Mouse (Mus musculus) ES-Bruce4 (cell line): ENCODE results near the gene Syne3. TPM values are rescaled to one million over a fixed set of nuclear protein-coding genes. Genes with fewer than 3 reads are reported as not detected.

Source experiments
- H3K27ac ChIP-seq: 2 replicates; pipeline ENCODE4 v1.5.1; 2012; ENCODE audit warnings: low read length, inconsistent platforms; ENCODE audit not compliant: insufficient read depth
- H3K27me3 ChIP-seq: 2 replicates; pipeline ENCODE4 v1.6.1; 2012; ENCODE audit warnings: mild to moderate bottlenecking, low read length, inconsistent platforms; ENCODE audit not compliant: control insufficient read depth, poor library complexity, insufficient read depth, severe bottlenecking
- H3K36me3 ChIP-seq: 2 replicates; pipeline ENCODE4 v1.6.1; 2012; ENCODE audit warnings: inconsistent platforms, mild to moderate bottlenecking, low read length, moderate library complexity; ENCODE audit not compliant: control insufficient read depth, poor library complexity, insufficient read depth, severe bottlenecking
- H3K4me1 ChIP-seq: one replicate; pipeline ENCODE4 v1.8.1; 2011; ENCODE audit warnings: low read length; ENCODE audit not compliant: control insufficient read depth, insufficient read depth
- H3K4me3 ChIP-seq: 2 replicates; pipeline ENCODE4 v1.5.1; 2011; ENCODE audit warnings: low read depth, mild to moderate bottlenecking, low read length
- H3K9ac ChIP-seq: 2 replicates; pipeline ENCODE4 v1.6.1; 2012; ENCODE audit warnings: low read depth, mild to moderate bottlenecking, inconsistent platforms; ENCODE audit not compliant: poor library complexity, severe bottlenecking
- H3K9me3 ChIP-seq: replicated peaks from 2 replicates; pipeline ENCODE4 v1.6.1; 2012; ENCODE audit warnings: mild to moderate bottlenecking, low read length, inconsistent platforms; ENCODE audit not compliant: control insufficient read depth, poor library complexity, insufficient read depth, severe bottlenecking
- CTCF ChIP-seq: IDR thresholded peaks from one replicate; pipeline ENCODE4 v1.8.1; 2011; ENCODE audit warnings: low read depth, low read length
- EP300 ChIP-seq: IDR thresholded peaks from 2 replicates; pipeline ENCODE4 v1.6.1; 2011; ENCODE audit warnings: low read depth, low read length; ENCODE audit not compliant: insufficient read depth
- POLR2A ChIP-seq: IDR thresholded peaks from one replicate; pipeline ENCODE4 v1.8.1; 2011; ENCODE audit warnings: low read length; ENCODE audit not compliant: insufficient read depth
- polyA plus RNA-seq: library from polyadenylated mRNA; stranded (reverse); fragments of >200 nt; gene quantifications from 2 replicates; pipeline ENCODE4 v1.2.4, GENCODE M21; 2011; ENCODE audit warnings: low read depth; ENCODE audit not compliant: missing spikeins, insufficient read depth, insufficient read length

Syne3 gene
- polyA plus RNA-seq, 1 experiment: 1.2 TPM

GRCm38 (mm10) chr12:105021441-105022069 is 11.9 kb upstream of the Syne3 start:
- TF ChIP-seq CTCF (no peak), EP300 (no peak), POLR2A (no peak)
- Histone ChIP-seq H3K9me3 (no peaks in the 10 kb centered on the region), H3K27me3 (no peaks in the 10 kb centered on the region), H3K9ac (no peak overlapping the region), H3K4me3 (no peak overlapping the region), H3K4me1 (no peaks in the 10 kb centered on the region), H3K27ac (no peak overlapping the region), H3K36me3 (no peaks in the 10 kb centered on the region)

DNA sequence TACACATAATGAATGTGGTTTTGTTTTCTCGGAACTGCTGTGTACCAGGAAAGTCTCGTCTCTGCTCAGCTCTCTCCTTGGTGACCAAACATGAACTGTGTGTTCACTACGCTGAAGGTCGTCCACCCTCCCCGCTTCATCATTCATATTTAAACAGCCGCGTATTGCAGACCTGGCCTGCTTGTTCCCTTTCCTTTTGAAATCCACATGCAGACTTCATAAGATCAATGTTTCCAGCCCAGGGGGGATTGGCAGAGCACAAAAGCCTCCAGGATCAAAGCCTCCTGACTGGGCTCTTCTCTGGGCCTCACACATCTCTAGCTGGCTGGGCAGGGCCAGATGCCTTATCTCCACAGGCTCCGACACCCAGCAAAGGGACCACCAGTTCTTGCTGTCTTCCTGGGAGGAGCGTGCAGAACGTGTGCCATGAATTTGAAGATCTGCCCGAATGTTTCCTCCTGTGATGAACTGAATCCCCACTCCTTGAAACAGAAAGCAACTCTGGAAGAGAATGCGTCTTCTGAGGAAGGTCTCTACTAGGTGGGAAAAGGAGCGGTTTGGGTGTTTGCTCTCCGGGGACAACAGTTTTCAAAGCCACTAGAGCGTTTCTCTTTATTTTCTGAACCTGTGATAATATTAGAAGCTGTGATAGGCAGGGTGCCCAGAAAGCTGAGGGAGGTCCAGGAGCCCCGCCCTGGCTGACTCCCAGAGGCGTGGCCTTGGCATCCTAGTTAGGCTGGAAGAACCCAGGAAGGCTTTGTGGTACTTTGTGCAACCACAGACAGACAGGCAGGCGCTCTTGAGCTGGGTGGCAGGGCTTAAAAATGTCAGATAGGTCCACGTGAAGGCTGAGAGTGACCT is 10.0 kb upstream of the Syne3 start:
- Histone ChIP-seq H3K27ac (no peak overlapping the region), H3K27me3 (no peaks in the 10 kb centered on the region), H3K9ac (no peak overlapping the region), H3K4me3 (no peak overlapping the region), H3K9me3 (no peaks in the 10 kb centered on the region), H3K4me1 (no peaks in the 10 kb centered on the region), H3K36me3 (no peaks in the 10 kb centered on the region)
- no peak for TF ChIP-seq CTCF
- no peak for TF ChIP-seq POLR2A
- no peak for TF ChIP-seq EP300

- Histone ChIP-seq H3K4me3 (no peak overlapping the region), H3K27me3 (no peaks in the 10 kb centered on the region), H3K27ac (no peak overlapping the region)
Measured at GRCm38 (mm10) chr12:105016639-105017038, 7.0 kb upstream of the Syne3 start.

DNA sequence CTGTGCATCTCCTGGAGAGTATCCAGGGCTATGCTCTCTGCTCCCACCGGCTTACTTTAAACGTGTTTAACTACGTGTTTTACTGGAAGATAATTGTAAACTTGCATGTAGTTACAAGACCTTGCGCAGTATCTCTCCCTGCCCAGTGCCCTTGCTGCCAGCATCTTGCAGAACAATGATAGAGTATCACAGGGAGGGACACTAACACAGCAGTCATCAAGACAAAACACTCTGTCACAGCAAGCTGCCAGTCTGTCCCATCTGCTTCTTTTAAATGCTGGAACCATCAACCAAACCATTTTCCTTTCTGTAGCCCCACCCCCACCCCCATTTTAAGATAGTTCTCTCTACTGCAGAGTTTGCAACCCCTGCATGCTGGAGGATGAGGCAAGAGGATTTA is 6.6 kb upstream of the Syne3 start:
- TF ChIP-seq POLR2A (no peak), CTCF (no peak), EP300 (no peak)
- no peaks in the 10 kb centered on the region for H3K9me3 ChIP-seq
- no peaks in the 10 kb centered on the region for H3K36me3 ChIP-seq
- no peaks in the 10 kb centered on the region for H3K27me3 ChIP-seq
- no peak overlapping the region for H3K4me3 ChIP-seq
- H3K4me1 ChIP-seq: no peaks in the 10 kb centered on the region
- no peak overlapping the region for H3K27ac ChIP-seq
- H3K9ac ChIP-seq: no peak overlapping the region

More at GRCm38 (mm10) chr12:105016639-105017038, 7.0 kb upstream of the Syne3 start:
- Histone ChIP-seq H3K36me3 (no peaks in the 10 kb centered on the region), H3K9ac (no peak overlapping the region), H3K9me3 (no peaks in the 10 kb centered on the region), H3K4me1 (no peaks in the 10 kb centered on the region)
- TF ChIP-seq CTCF: no peak
- no peak for TF ChIP-seq POLR2A
- no peak for TF ChIP-seq EP300

- no peak overlapping the region for H3K9ac ChIP-seq
- no peak overlapping the region for H3K27ac ChIP-seq
- no peaks in the 10 kb centered on the region for H3K27me3 ChIP-seq
- no peaks in the 10 kb centered on the region for H3K36me3 ChIP-seq
- no peaks in the 10 kb centered on the region for H3K4me1 ChIP-seq
- H3K4me3 ChIP-seq: no peak overlapping the region
- TF ChIP-seq POLR2A (no peak), EP300 (no peak)
- no peaks in the 10 kb centered on the region for H3K9me3 ChIP-seq
Measured at GRCm38 (mm10) chr12:105013065-105013464, 3.5 kb upstream of the Syne3 start.

DNA sequence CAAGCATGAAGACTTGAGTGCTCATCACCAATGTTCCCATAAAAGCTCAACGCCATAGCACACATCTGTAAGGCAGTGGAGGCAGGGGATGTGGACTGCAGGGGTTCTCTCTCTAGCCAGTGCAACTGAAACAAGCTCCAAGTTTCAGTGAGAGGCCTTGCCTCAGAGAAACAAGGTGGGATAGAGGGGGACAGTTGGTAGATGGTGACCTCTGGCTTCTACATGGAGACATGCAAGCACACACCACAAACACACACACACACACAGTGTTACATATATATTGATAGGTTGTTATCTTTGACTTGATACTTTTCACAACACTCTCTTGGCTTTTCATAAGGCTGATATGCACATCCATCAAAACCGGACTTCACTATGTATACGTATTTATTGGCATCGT is 2.7 kb upstream of the Syne3 start:
- no peak overlapping the region for H3K9ac ChIP-seq
- H3K4me3 ChIP-seq: no peak overlapping the region
- H3K4me1 ChIP-seq: no peaks in the 10 kb centered on the region
- H3K36me3 ChIP-seq: no peaks in the 10 kb centered on the region
- no peaks in the 10 kb centered on the region for H3K27me3 ChIP-seq
- no peaks in the 10 kb centered on the region for H3K9me3 ChIP-seq
- no peak for TF ChIP-seq CTCF
- TF ChIP-seq EP300: no peak
- no peak for TF ChIP-seq POLR2A
- H3K27ac ChIP-seq: no peak overlapping the region
